Mouse (Mus musculus) limb, embryonic 14.5 days (tissue): ENCODE measurements at regions not wholly inside any gene's neighbourhood (a gene's known extent, or its start where the extent isn't known, plus 50 kb on each side); places are given as distances from the start of the nearest gene placed in this dataset.

Experiments
- ATAC-seq: fragments of 200-750 bp; cut with Nextera tagmentation; 2 replicates; pipeline ENCODE4 v1.8.0; 2017; ENCODE audit warnings: low read depth, moderate number of reproducible peaks, moderate TSS enrichment; ENCODE audit not compliant: low FRiP score
- DNase-seq: peaks from one replicate; pipeline ENCODE4 v3.0.0-alpha.2; 2015; ENCODE audit warnings: low spot score
- H3K27ac ChIP-seq: fragments of 300-500 bp; sonication (generic); replicated peaks from 2 replicates; pipeline ENCODE4 v1.5.1; 2014; ENCODE audit warnings: low read depth, mild to moderate bottlenecking, low read length, moderate library complexity, mixed read lengths
- H3K27me3 ChIP-seq: fragments of 300-500 bp; sonication (generic); 2 replicates; pipeline ENCODE4 v1.6.1; 2014; ENCODE audit warnings: low read length, mixed read lengths; ENCODE audit not compliant: control insufficient read depth, insufficient read depth
- H3K36me3 ChIP-seq: fragments of 300-500 bp; sonication (generic); 2 replicates; pipeline ENCODE4 v1.6.1; 2014; ENCODE audit warnings: mild to moderate bottlenecking, low read length, moderate library complexity, mixed read lengths; ENCODE audit not compliant: control insufficient read depth, insufficient read depth
- H3K4me1 ChIP-seq: fragments of 300-500 bp; sonication (generic); 2 replicates; pipeline ENCODE4 v1.6.1; 2014; ENCODE audit warnings: antibody characterized with exemption, low read length, mixed read lengths; ENCODE audit not compliant: control insufficient read depth, insufficient read depth
- H3K4me2 ChIP-seq: fragments of 300-500 bp; sonication (generic); replicated peaks from 2 replicates; pipeline ENCODE4 v1.6.1; 2014; ENCODE audit warnings: low read depth, mild to moderate bottlenecking, low read length, moderate library complexity; ENCODE audit not compliant: severe bottlenecking
- H3K4me3 ChIP-seq: fragments of 300-500 bp; sonication (generic); replicated peaks from 2 replicates; pipeline ENCODE4 v1.5.1; 2014; ENCODE audit warnings: low read length
- H3K9ac ChIP-seq: fragments of 300-500 bp; sonication (generic); 2 replicates; pipeline ENCODE4 v1.6.1; 2014; ENCODE audit warnings: mild to moderate bottlenecking, low read depth, low read length, moderate library complexity; ENCODE audit not compliant: severe bottlenecking
- H3K9me3 ChIP-seq: fragments of 300-500 bp; sonication (generic); 2 replicates; pipeline ENCODE4 v1.6.1; 2016; ENCODE audit warnings: low read length; ENCODE audit not compliant: control insufficient read depth
- POLR2A ChIP-seq: fragments of 200-500 bp; IDR thresholded peaks from 2 replicates; pipeline ENCODE4 v1.8.0; 2012; ENCODE audit warnings: inconsistent platforms, mild to moderate bottlenecking, moderate library complexity, borderline replicate concordance; ENCODE audit not compliant: insufficient read depth, insufficient read length; ENCODE audit errors: extremely low read depth
- WGBS: fragments of 180-500 bp; shearing (Covaris S2); extraction: QIAGEN DNeasy Blood & Tissue Kit; methylation state at CpG from one replicate; pipeline ENCODE4 v1.1.7; 2014; 5-methylcytosine and 5-hydroxymethylcytosine counted together

DNA sequence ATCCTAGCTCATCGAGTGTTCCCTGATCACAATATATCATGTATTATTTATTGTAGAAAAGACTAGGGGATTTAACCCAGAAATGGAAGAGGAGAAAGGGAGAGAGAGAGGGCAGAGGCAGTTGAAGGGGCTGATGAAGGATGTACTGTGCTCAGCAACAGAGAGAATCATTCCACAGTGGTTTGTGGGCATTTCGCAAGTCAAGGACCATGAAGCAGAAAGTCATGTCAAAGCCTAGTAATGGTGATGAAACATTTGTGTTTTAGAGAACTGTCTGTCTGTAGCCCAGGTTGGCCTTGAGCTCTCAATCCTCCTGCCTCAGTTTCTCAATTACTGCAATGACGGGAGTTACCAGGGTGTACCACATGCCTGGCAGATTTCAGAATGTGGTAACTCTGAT is 50.9 kb upstream of the Elovl6 start:
- no peaks in the 10 kb centered on the region for H3K36me3 ChIP-seq
- H3K27ac ChIP-seq = no peak overlapping the region
- H3K9ac ChIP-seq = no peak overlapping the region
- WGBS = 93% methylated on average over 3 of the region's 3 CpGs
- no peaks in the 10 kb centered on the region for H3K9me3 ChIP-seq
- DNase-seq (no peak), ATAC-seq (no peak)
- no peak for TF ChIP-seq POLR2A
- H3K4me3 ChIP-seq = no peak overlapping the region
- H3K4me1 ChIP-seq = no peaks in the 10 kb centered on the region
- H3K4me2 ChIP-seq = no peak overlapping the region
- no peaks in the 10 kb centered on the region for H3K27me3 ChIP-seq
